Mouse (Mus musculus) c-Kit-negative CD71-positive TER-119-positive erythroid progenitor cells, embryonic 14.5 days (primary cell): ENCODE measurements around the gene Rnd2.
"Not testable (repeated sequence)": the region's sequence is repeated elsewhere in the genome, so short reads cannot be mapped to it uniquely, and the experiment has no call there.

ENCODE experiments used
- DNase-seq: peaks from one replicate; pipeline ENCODE4 v3.0.0-alpha.2; 2013; ENCODE audit warnings: low read depth, low spot score

The Rnd2 gene

GRCm38 (mm10) chr11:101464211-101465100 lies at the start of gene Rnd2:
Rnd2 (plus strand) TSS chr11:101464999.
- DNase-seq: no peak

DNA sequence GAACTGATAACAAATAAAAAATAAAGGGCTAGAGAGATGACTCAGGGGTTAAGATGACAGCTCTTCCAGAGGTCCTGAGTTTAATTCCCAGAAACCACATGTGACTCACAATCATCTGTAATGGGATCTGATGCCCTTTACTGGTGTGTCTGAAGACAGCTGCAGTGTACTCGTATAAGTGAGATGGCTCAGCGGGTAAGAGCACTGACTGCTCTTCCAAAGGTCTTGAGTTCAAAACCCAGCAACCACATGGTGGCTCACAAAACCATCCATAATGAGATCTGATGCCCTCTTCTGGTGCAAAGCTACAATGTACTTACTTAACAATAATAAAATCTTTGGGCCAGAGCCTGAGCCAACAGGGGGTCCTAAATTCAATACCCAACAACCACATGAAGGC lies 49.5 kb upstream of the Rnd2 start:
- no peak for DNase-seq

DNA sequence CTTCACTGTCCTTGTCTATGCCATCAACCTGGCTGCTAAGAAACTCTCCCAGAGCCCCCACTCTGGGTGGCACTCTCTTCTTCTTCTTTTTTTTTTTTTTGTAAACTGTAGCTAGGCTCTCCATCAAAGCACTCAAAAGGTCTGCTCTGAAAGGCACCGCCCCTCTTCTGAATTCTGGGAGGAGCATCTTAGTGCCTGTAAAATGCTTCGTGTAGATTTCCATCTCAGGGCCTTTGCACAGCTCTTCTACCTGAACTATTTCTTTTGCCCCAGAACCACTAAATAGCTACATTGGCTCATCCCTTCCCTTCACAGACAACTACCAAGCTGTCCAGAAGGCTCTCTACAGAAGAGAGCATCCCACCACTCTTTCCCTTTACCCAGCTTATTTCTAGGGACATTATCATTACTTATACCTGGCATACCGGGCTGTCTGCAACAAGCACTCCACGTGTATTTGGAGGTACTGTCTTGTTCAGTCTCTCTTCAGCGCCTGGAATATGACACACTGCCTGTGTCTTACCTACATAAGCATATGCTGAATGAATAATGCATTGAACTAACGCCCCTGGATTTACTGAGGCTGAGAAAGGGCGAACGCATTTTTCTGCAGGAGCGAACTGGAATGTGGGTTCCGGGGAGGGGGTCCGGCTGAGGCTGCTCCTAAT lies 48.2 kb upstream of the Rnd2 start:
- DNase-seq: peak; percentile 50

- DNase-seq: peak; percentile 73
Observed at GRCm38 (mm10) chr11:101417101-101417855, 47.5 kb upstream of the Rnd2 start, which contains the start of gene Aarsd1. Aarsd1 (minus strand) TSS chr11:101417615.

DNA sequence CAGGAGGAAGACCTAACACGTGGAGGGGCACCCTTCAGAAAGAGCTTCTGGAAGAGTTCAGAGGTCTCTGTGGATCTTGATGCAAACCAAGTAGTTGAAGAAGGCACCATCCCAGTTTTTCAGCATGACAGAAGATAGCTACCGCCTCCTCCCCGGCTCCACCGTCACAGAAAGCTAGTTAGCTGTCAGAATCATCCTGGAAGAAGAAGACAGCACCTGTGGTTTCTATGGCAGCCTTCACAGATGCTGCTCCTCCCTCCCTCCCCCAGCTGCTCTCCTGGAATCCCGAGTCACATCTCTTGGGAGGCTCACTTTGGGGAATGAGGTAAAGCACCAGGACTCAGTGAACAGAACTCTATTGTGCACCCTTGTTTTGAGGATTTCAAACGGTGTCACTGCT lies 45.8 kb upstream of the Rnd2 start:
- DNase-seq: no peak

DNA sequence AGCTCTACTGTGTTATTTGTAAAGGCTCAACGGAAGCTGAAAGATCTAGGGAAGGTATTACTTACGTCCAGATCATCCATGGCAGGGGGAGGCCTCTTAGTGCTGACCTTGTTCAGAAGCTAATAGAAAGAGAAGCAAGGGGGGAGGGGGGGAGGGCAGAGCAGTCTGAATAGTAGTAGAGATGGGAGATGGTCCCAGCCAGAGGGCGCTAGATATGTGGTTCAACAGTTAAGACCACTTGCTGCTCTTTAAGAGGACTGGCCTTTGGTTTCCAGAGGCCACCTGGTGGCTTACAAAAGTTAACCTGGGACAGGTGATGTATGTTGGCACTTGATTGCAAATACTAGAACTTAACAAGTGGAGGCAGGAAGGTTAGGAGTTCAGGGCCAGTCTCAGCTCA lies 45.2 kb upstream of the Rnd2 start:
- DNase-seq: no peak

DNA sequence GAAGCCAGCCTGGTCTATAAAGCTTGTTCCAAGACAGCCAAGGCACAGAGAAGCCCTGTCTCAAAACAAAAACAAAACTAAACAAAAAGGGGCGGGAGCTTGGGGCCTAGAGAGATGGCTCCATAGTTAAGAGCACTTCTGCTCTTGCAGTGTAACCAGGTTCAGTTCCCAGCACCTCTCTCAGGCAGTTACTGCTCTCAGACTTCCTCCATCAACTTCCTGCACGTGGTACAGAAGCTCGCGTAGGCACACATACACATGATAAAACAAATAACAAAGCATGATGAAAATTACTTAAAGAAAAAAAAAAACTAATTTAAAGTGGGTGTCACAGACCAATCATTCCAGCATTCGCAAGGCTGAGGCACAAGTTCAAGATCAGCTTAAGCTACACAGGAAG lies 44.7 kb upstream of the Rnd2 start:
- DNase-seq: no peak

- no peak for DNase-seq
Observed at GRCm38 (mm10) chr11:101424105-101424851, 40.5 kb upstream of the Rnd2 start, which contains the start of gene Gm27029. Gm27029 (minus strand) TSS chr11:101424796.

DNA sequence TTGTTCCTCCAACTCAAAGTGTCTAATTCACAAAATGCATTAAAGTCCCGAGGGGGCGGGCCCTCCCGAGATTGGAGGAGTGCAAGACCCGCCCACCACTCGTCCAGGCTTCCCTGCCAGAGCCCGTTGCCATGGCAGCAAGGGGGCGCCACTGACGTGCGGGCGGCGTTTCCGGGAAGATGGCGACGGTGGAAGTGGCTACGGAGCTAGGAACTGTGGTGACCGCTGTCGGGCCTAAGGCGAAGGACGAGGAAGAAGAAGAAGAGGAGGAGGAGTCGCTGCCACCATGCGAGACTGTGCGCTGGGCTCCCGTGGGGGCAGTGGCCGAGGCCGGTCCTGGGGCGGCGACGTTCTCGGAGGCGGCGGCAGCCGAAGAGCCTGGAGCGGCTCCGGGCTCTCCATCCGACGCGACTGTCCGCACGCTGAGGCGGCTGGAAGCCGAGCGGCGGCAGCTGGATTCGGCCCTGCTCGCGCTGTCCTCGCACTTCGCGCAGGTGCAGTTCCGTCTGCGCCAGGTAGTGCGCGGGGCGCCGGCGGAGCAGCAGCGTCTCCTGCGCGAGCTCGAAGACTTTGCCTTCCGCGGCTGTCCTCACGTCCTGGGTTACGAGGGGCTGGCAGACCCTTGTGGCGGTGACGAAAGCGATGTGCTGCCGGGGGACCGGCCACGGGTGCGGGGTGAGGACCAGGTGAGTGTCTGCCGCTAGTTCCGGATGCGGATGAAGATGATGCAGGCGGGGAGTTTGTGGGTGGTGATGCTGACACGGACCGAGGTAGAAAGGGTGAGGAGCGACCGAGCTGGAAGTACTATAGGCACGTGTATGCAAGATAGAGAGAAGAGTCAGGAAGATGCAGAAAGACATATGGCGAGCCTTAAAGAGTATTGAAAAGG lies 39.6 kb upstream of the Rnd2 start, which contains the start of the genes Rundc1 and Ptges3l:
TSS of gene Rundc1 (plus strand) at position 161 of the 889 bp plus-strand sequence.
TSS of gene Ptges3l (minus strand) at position 409 of the 889 bp plus-strand sequence.
- DNase-seq: peak; percentile 90

DNA sequence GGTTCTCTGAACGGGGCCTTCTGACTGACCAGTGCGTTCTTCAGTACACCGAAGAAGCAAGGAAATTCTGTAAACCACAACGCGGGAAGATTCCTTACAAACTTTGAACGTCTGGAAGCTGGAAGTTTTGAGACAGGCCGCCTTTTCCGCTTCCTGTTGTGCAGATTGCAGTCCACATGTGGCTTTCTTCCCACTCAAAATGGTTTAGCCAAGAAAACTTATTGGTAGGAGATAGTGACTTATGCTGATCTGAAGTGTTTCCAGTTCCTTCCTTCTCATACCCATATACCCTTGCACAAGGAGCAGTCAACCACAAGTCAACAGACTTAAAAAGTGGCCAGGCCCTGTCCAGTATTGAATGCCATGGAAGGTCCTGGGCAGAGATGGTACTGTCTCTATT lies 38.6 kb upstream of the Rnd2 start:
- no peak for DNase-seq

DNA sequence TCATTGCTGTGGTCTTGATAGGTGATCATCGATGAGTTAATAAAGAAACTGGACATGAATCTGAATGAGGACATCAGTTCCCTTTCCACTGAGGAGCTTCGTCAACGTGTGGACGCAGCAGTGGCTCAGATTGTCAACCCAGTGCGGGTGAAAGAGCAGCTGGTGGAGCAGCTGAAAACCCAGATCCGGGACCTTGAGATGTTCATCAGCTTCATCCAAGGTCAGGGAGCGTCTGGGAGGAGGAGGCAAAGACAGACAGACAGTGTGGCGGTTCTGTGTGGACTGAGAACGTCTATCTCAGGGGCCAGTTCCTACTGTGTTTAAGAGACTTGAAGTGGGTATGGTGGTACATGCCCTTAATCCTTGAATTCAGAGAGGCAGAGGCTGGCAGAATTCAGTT lies 33.5 kb upstream of the Rnd2 start:
- DNase-seq: no peak

DNA sequence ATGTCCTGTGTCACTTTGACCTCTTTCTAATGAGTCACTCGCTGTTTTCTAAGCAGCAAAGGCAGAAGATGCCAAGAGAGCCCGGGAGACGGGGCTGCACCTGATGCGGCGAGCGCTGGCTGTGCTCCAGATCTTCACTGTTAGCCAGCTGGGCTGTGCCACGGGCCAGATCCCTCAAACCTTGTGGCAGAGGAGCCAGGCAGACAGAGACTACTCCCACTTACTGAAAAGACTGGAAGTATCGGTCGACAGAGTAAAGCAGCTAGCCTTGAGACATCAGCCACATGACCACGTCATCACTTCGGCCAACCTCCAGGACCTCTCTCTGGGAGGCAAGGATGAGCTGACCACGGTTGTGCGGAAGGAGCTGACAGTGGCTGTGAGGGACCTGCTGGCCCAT lies 31.4 kb upstream of the Rnd2 start:
- no peak for DNase-seq

- no peak for DNase-seq
Observed at GRCm38 (mm10) chr11:101435831-101436230, 29.0 kb upstream of the Rnd2 start.

- DNase-seq: no peak
Observed at GRCm38 (mm10) chr11:101436916-101437315, 27.9 kb upstream of the Rnd2 start.

DNA sequence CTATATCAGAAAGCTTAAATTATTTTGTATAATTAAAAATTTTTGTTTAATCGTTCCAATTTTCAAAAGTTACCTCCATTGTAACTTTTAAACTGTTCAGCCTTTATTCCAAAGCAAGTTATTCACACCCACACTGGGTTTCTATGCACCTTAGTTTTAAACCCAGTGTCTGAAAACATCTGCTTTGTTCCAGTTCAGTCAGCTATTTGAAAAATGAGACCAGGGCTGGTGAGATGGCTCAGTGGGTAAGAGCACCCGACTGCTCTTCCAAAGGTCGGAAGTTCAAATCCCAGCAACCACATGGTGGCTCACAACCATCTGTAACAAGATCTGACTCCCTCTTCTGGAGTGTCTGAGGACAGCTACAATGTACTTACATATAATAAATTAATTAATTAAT lies 26.8 kb upstream of the Rnd2 start:
- DNase-seq: not testable (repeated sequence)

DNA sequence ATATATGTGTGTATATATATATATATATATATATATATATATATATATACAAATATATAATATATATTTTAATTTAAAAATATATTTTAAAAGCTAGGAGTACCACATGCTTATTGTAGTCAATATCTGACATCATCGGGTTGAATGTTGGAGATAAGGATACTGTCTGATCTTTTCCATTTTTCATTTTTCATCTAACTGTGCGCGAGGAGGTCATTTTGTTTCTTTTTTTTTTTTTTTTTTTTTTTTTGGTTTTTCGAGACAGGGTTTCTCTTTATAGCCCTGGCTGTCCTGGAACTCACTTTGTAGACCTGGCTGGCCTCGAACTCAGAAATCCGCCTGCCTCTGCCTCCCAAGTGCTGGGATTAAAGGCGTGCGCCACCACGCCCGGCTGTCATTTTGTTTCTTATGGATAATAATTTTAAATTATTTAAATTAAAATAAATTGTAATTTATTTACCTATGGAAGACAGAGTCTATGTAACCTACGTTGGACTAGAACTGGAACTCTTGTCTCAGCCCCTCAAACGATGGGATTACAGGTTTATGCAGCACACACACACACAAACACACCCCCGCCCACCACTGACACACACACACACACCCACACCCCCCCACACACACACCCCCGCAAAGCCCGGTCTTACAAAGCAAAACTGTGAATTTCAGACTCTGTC lies 23.2 kb upstream of the Rnd2 start:
- not testable (repeated sequence) for DNase-seq

DNA sequence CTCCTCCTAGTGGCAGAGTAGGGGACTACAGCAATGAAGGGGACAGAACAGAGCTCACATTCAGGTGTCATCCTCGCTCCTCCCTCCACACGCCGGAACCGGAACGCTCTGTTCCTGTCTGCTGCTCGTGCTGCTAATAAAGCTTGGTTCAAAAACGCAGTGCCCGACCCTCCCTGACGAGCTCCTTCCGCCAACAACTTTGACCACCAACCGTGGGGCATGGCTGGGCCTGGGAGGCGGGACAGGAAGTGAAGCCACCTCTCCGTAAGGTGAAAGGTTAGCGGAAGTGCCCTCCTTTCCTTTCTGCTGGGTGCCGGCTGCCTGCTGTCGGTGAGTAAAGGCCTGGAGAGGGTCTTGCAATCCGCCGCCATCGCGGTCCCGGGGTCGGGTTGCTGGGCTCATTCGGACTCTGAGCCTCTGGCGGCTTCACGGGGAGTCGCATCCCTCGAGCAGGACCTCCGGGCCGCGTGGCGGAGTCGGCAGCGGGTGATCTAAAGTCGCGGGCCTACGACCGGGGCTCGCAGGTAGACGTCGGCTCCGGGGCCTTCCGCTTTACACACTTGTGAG lies 22.6 kb upstream of the Rnd2 start, which contains the start of gene Rpl27:
TSS of gene Rpl27 (plus strand) at position 172 of the 567 bp plus-strand sequence.
- DNase-seq: peak; percentile 99

DNA sequence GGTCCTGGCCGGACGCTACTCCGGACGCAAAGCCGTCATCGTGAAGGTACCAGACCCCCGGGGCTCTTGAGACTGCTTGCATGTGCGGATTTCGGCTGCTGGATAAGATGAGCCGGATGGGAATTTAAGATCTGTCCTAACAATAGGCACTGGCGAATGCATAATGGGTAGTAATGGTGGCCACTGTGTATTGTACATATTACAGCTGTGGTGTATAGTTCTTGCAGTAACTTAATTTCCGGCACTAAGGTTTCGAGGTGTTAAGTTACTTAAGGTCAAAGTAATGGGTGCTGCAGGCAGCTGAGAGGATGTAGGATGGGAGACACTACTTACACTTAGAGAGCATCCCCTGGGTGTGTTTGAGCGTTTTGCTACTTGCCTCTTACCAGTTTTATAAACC lies 22.0 kb upstream of the Rnd2 start:
- no peak for DNase-seq

DNA sequence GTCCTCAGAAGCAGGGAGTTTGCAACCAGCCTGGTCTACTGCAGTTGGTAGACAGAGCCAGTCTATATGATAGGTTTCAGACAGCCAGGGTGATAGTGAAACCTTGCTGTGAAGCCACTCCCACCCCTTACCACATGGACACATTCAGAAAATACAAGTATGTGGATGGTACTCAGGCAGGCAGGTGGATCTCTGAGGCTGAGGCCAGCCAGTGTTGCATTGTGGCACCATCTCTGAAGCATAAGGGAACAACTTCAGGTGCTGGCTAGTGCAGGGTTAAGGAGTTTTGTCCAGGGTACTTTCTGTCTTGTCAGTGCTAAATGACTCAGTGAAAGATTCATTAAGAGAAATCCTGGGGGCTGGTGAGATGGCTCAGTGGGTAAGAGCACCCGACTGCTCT lies 18.5 kb upstream of the Rnd2 start:
- no peak for DNase-seq
